Mouse (Mus musculus) midbrain, embryonic 14.5 days (tissue): ENCODE measurements around the gene Atg2b. TPM values are rescaled to one million over a fixed set of nuclear protein-coding genes. Genes with fewer than 3 reads are reported as not detected.

Experiments used
- ATAC-seq: fragments of 200-750 bp; cut with Nextera tagmentation; 2 replicates; pipeline ENCODE4 v1.8.0; 2017; ENCODE audit warnings: moderate number of reproducible peaks, moderate library complexity; ENCODE audit not compliant: low FRiP score, low TSS enrichment
- DNase-seq: peaks from one replicate; pipeline ENCODE4 v3.0.0-alpha.2; 2015
- H3K27ac ChIP-seq: fragments of 300-500 bp; sonication (generic); replicated peaks from 2 replicates; pipeline ENCODE4 v1.5.1; 2014; ENCODE audit warnings: mild to moderate bottlenecking, low read depth, low read length, moderate library complexity
- H3K27me3 ChIP-seq: fragments of 300-500 bp; sonication (generic); 2 replicates; pipeline ENCODE4 v1.6.1; 2014; ENCODE audit warnings: low read length, control low read depth, mixed read lengths; ENCODE audit not compliant: control insufficient read depth, insufficient read depth
- H3K36me3 ChIP-seq: fragments of 300-500 bp; sonication (generic); 2 replicates; pipeline ENCODE4 v1.6.1; 2014; ENCODE audit warnings: low read length, control low read depth; ENCODE audit not compliant: control insufficient read depth, insufficient read depth
- H3K4me1 ChIP-seq: fragments of 300-500 bp; sonication (generic); 2 replicates; pipeline ENCODE4 v1.6.1; 2014; ENCODE audit warnings: mild to moderate bottlenecking, antibody characterized with exemption, low read length, control low read depth; ENCODE audit not compliant: control insufficient read depth, insufficient read depth
- H3K4me2 ChIP-seq: fragments of 300-500 bp; sonication (generic); 2 replicates; pipeline ENCODE4 v1.6.1; 2014; ENCODE audit warnings: mild to moderate bottlenecking, low read length, moderate library complexity
- H3K4me3 ChIP-seq: fragments of 300-500 bp; sonication (generic); replicated peaks from 2 replicates; pipeline ENCODE4 v1.5.1; 2014; ENCODE audit warnings: low read depth, low read length
- H3K9ac ChIP-seq: fragments of 300-500 bp; sonication (generic); replicated peaks from 2 replicates; pipeline ENCODE4 v1.6.1; 2014; ENCODE audit warnings: mild to moderate bottlenecking, low read length, moderate library complexity
- H3K9me3 ChIP-seq: fragments of 300-500 bp; sonication (generic); 2 replicates; pipeline ENCODE4 v1.6.1; 2016; ENCODE audit warnings: low read length, control low read depth, mixed read lengths; ENCODE audit not compliant: control insufficient read depth
- WGBS: fragments of 180-500 bp; shearing (Covaris S2); extraction: QIAGEN DNeasy Blood & Tissue Kit; methylation state at CpG from one replicate; pipeline ENCODE4 v1.1.7; 2014; 5-methylcytosine and 5-hydroxymethylcytosine counted together
- polyA plus RNA-seq: library from polyadenylated mRNA; unstranded; fragments of >200 nt; fragmentation: Nextera tagmentation; extraction: Ambion mirVana; gene quantifications from 2 replicates; pipeline ENCODE4 v1.2.1, GENCODE M21; 2014

Atg2b gene
- 17.1 and 21.8 TPM in 2 replicates for polyA plus RNA-seq

GRCm38 (mm10) chr12:105685001-105685691 is at the start of gene Atg2b:
TSS of gene Atg2b (minus strand) at chr12:105685211.
- H3K4me1 ChIP-seq: peaks cover 26% of the 10 kb centered on the region
- ATAC-seq: peak; percentile 93
- H3K4me2 ChIP-seq: peak within 1 kb of the TSS; percentile 86
- peaks cover 8% of the 10 kb centered on the region; the same call in 1 of the 2 replicates for H3K36me3 ChIP-seq
- peak within 1 kb of the TSS; percentile 84 for H3K9ac ChIP-seq
- H3K4me3 ChIP-seq: peak within 1 kb of the TSS; percentile 87
- peak within 1 kb of the TSS; percentile 93 for H3K27ac ChIP-seq
- WGBS: under 1% methylated on average over 73 of the region's 73 CpGs
- H3K27me3 ChIP-seq: no peaks in the 10 kb centered on the region
- peak; percentile 100 for DNase-seq
- H3K9me3 ChIP-seq: no peaks in the 10 kb centered on the region

- WGBS: 73% methylated on average over 9 of the region's 9 CpGs
- Histone ChIP-seq H3K4me2 (no peak overlapping the region), H3K27ac (no peak overlapping the region), H3K36me3 (no peaks in the 10 kb centered on the region), H3K4me1 (no peaks in the 10 kb centered on the region), H3K27me3 (no peaks in the 10 kb centered on the region), H3K9me3 (no peaks in the 10 kb centered on the region), H3K9ac (no peak overlapping the region), H3K4me3 (no peak overlapping the region)
- ATAC-seq (no peak), DNase-seq (no peak)
These were observed 48.6 kb upstream of the Atg2b start for GRCm38 (mm10) chr12:105733370-105734159.

- WGBS: 91% methylated on average over 6 of the region's 6 CpGs
- H3K36me3 ChIP-seq: no peaks in the 10 kb centered on the region
These were observed 45.9 kb upstream of the Atg2b start for GRCm38 (mm10) chr12:105730851-105731460.

GRCm38 (mm10) chr12:105727964-105728363 is 43.0 kb upstream of the Atg2b start:
- WGBS: 29% methylated on average over 8 of the region's 8 CpGs
- Histone ChIP-seq H3K9me3 (no peaks in the 10 kb centered on the region), H3K27ac (no peak overlapping the region), H3K36me3 (no peaks in the 10 kb centered on the region), H3K27me3 (no peaks in the 10 kb centered on the region), H3K4me1 (no peaks in the 10 kb centered on the region), H3K4me3 (no peak overlapping the region), H3K9ac (no peak overlapping the region), H3K4me2 (no peak overlapping the region)
- ATAC-seq (no peak), DNase-seq (peak; percentile 80)

More at GRCm38 (mm10) chr12:105730851-105731460, 45.9 kb upstream of the Atg2b start:
- Histone ChIP-seq H3K27me3 (no peaks in the 10 kb centered on the region), H3K9me3 (no peaks in the 10 kb centered on the region), H3K9ac (no peak overlapping the region), H3K4me3 (no peak overlapping the region), H3K4me1 (no peaks in the 10 kb centered on the region), H3K27ac (no peak overlapping the region), H3K4me2 (no peak overlapping the region)
- no peak for ATAC-seq
- DNase-seq: no peak

- H3K9ac ChIP-seq: no peak overlapping the region
- no peaks in the 10 kb centered on the region for H3K9me3 ChIP-seq
- H3K4me3 ChIP-seq: no peak overlapping the region
- H3K4me1 ChIP-seq: peaks cover 3% of the 10 kb centered on the region; the same call in 1 of the 2 replicates
- DNase-seq (no peak), ATAC-seq (no peak)
- no peak overlapping the region for H3K27ac ChIP-seq
- H3K36me3 ChIP-seq: no peaks in the 10 kb centered on the region
- WGBS: 94% methylated on average over 3 of the region's 3 CpGs
- no peak overlapping the region for H3K4me2 ChIP-seq
- H3K27me3 ChIP-seq: no peaks in the 10 kb centered on the region
These were observed 42.3 kb upstream of the Atg2b start for GRCm38 (mm10) chr12:105727268-105727667.

- no peak overlapping the region for H3K27ac ChIP-seq
- H3K27me3 ChIP-seq: no peaks in the 10 kb centered on the region
- ATAC-seq (no peak), DNase-seq (no peak)
- WGBS: 76% methylated on average over 13 of the region's 13 CpGs
- H3K4me3 ChIP-seq: no peak overlapping the region
- H3K4me1 ChIP-seq: peaks cover 13% of the 10 kb centered on the region; the same call in 1 of the 2 replicates
- H3K9ac ChIP-seq: no peak overlapping the region
- no peak overlapping the region for H3K4me2 ChIP-seq
- no peaks in the 10 kb centered on the region for H3K36me3 ChIP-seq
- H3K9me3 ChIP-seq: no peaks in the 10 kb centered on the region
These were observed 40.7 kb upstream of the Atg2b start for GRCm38 (mm10) chr12:105725736-105726135.

GRCm38 (mm10) chr12:105724616-105725015 is 39.6 kb upstream of the Atg2b start:
- DNase-seq (no peak), ATAC-seq (no peak)
- Histone ChIP-seq H3K9me3 (no peaks in the 10 kb centered on the region), H3K27me3 (no peaks in the 10 kb centered on the region), H3K27ac (no peak overlapping the region), H3K9ac (no peak overlapping the region), H3K4me1 (peaks cover 13% of the 10 kb centered on the region; the same call in 1 of the 2 replicates), H3K4me3 (no peak overlapping the region), H3K36me3 (no peaks in the 10 kb centered on the region), H3K4me2 (no peak overlapping the region)
- WGBS: 47% methylated on average over 1 of the region's 1 CpGs

GRCm38 (mm10) chr12:105722657-105723056 is 37.6 kb upstream of the Atg2b start:
- Histone ChIP-seq H3K4me2 (no peak overlapping the region), H3K4me1 (peaks cover 13% of the 10 kb centered on the region; the same call in 1 of the 2 replicates), H3K9me3 (no peaks in the 10 kb centered on the region), H3K4me3 (no peak overlapping the region), H3K36me3 (no peaks in the 10 kb centered on the region), H3K9ac (no peak overlapping the region), H3K27ac (no peak overlapping the region), H3K27me3 (no peaks in the 10 kb centered on the region)
- 3% methylated on average over 5 of the region's 5 CpGs for WGBS
- ATAC-seq (no peak), DNase-seq (peak; percentile 86)
